Mouse (Mus musculus) frontal cortex, adult (tissue): Measurements from ENCODE around the gene Wwc2.

Source experiments
- ATAC-seq: cut with Nextera tagmentation; 2 replicates; pipeline ENCODE4 v1.9.2; 2017; ENCODE audit warnings: mild to moderate bottlenecking, moderate library complexity, mixed read lengths; ENCODE audit not compliant: low TSS enrichment

The Wwc2 gene

DNA sequence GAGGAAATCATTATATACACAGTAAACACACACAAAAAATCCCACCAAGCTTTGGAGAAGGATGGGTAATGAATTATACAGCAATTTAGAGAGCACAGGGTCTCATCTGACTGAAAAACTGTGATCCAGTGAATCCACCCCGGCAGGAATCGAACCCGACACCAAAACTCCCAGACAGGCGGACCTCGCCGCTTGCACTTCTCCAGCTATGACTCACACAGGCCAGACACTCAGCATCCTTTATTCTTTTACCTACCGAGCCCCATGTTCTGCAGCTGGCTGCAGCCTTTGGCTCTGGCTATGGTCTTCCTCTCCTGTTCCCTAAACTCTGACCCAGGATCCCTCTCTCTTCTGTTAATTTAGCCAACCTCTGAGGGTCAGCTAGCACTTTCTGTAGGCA lies 85.5 kb downstream of the Wwc2 start:
- ATAC-seq, result no peak

DNA sequence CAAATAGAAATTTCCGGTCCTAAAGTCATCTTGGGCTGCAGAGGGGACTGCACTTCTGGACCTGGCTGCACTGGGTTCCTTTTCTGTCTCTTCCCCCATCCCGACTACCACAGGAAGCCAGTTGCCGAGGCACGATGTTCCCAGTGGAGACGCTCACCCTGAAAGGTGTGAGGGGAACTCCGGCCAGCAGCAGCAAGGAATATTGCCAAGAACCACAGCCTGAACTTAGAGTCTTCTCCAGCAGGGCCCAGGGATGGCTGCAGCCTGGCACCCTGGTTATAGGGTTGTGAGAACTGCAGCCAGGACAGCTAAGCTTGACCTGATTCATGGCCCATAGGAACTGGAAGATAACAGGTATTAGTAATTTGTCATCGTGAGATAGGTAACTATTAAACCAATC lies 86.7 kb downstream of the Wwc2 start:
- no peak for ATAC-seq

DNA sequence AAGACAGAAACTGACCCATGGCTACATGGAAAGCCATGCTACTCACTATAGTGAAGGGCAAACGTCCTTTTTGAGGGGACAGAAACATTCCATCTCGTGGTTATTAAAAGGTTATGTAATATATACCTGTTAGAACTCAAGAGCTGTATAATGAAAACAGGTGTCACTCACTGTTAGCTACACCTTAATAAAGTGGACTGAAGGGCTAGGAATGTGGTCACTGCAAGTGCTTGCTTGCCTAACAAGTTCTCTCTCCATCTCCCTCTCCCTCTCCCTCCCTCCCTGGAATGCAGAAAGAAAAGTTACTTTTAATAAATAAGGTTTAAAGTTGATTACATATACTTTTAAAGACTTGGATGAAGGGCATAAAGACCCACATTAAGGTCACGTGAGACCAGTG lies 88.0 kb downstream of the Wwc2 start:
- ATAC-seq, result no peak

DNA sequence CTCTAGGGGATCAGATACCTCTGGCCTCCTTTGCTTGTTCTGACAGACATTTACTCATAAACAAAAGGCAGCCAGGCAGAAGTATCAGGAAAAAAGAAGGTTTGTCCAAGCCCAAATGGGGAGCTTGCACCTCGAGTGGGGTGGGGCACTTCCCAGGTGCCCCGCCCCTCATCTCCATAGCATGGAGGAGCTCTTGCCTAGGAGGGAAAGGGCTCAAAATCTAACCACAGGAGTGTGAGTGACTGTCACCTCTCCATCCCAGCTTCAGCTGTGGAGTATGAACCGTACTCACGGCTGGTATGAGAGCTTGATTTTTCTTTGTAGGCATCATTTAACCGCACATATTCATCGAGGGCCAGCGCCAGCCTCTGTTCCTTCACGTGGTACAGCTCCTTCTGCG lies 90.4 kb downstream of the Wwc2 start:
- no peak for ATAC-seq

DNA sequence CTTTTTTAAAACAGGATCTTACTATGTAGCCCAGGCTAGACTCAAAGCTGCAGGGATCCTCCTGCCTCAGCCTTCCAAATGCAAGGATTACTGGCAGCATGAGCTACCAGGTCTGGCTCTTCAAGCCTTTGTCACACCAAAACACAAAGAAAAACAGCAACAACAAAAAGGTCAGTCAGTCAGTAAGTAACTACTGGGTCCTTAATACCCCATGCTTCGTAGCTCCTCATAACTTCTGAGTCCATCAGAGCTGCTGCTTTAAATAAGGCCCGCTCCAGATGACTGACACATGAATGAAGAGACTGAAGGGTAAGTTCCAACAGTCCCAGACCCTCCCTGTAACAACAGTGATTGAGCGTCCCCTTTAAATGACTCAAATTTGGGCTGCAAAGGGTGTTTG lies 90.8 kb downstream of the Wwc2 start:
- ATAC-seq, result no peak

DNA sequence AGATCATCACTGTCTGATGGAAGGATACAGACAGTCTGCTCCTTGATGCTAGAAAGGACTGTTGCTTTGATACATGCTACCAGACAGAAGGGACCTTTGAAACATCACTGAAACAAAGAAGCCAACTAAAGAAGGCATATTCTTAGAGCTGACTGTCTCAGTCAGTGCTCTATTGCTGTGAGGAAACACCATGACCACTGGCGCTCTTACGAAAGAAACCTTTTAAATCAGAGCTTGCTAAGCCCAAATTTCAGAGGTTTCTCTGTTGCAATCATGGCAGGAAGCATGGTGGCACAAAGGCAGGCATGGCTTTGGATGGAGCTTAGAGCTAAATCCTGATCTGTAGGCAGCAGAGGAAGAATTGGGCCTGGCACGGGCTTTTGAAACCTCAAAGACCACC lies 98.3 kb downstream of the Wwc2 start:
- ATAC-seq, result no peak

DNA sequence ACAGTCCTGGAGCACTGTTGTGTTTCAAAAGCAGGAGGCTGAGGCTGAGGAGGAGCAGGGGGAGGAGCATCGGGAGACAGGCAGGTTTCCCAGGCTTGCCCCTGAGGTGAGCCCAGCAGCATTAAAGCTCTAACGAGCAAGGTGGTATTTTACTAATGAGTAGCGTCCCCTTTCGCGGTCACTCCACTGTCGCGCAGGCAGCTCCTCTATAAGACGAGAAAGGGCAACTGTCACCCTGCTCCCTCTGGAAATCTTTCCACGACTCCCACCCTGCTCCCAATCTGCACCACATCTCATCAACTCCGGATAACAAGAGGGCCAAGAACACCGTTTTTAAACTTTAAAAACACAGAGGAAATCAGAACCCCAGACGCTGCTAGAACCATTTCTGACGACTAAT lies 99.1 kb downstream of the Wwc2 start:
- ATAC-seq, result no peak

DNA sequence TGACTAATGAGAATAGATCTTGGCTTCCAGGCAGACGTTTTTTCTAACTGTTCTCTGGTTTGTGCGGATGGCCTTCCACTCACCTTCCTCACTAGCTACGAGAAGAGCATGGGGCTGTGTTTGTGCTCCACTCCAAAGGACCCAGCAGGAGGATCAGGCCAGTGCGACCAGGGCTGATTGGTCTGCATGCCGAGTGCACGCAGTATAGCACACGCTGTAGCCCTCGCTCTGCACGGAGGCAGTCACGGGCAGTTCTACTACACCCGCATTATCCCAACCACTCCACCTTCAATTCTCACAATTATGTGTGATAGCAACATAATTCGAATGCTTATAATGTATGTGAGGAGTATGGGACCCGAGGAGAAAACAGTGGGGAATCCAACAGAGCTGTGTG lies 99.9 kb downstream of the Wwc2 start:
- ATAC-seq, result no peak

DNA sequence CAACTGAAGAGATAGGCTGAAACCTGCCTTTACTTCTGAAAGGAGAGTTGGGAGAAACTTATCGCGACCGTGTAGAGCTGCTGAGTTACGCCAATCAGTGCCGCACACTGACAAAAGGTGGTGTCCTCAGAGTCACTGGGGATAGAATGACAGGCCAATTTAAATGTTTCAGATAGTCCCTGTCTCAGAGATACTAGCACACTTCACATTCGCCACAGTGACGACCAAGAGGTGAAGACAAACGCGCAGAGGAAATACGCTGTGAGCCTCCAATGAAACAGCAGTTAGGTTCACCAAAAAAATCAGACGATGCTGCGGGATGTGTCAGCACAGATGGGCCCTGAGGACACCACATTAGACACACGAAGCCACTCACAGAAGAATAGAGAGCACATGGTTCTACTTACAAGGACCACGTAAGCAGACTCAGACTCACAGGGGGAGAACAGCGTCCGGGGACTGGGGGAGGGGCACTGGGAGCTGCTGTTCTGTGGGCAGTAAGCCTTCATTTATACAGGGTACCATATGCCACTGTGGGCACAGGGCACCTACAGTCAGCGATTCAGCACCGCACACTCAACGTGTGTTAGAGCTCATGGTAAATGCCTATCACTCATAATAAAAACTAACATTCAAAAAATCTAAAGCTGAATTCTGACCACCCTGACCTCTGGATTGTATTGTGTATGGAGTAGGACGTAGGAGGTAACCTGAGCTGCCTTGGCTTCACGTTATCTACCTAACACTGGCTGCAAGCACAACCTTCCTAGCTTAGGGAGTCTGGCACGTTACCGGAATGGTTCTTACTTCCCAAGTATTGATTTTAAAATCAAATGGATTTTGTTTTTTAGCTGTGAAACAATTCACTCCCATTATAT lies 100.5 kb downstream of the Wwc2 start:
- ATAC-seq, result peak; percentile 58

DNA sequence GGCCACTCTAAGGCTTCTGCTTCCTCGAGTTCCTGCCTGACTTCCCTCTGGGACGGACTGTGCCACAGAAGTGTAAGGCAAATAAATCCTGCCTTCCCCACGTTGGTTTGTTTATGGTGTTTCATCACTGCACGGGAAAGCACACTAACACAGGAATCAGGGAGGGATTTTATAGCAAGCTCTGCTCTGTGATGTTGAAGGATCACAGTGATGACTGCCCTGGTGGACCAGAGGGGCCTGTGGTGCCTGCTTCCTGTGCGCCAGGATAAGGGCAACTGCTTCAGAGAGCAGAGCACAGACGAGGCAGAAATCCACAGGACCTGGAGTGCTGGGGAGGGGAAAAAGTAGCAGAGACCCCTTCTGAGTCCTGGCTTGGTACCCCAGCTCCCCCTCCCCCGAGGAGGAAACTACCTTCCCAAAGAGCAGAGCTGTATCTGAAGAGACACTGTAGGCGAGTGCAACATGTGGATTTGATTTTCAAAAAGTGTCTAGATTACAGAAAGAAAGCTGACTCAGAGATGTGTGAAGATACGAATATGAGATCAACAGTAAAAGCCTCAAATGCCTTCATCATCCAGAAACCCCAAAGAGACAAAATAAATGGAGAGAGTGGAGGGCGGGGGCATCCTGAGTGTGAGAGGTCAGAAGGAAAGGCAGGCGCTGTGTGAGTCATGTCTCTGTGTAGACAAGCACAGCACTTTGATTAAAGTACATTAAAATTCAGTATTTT lies 101.7 kb downstream of the Wwc2 start:
- 0 out of 2 replicates have a peak, but pooled peaks have one; percentile 41 for ATAC-seq

DNA sequence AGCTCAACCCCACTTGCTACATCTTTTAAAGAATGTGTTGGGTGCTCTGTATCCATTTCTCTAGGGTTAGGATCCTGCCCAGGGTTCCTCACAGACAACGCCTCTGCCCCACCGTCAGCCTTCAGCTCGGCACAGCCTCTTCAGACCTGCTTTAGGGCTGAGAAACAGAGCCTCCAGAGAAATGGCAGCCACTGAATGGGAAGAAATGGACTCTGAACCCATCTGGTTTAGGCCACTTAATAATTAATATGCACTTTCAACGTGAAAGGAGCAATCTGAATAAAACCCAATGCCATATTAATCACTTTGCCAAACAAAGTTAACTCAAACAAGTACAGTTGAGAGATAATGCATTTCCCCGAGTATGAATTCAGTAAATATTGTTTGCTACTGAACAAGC lies 106.4 kb downstream of the Wwc2 start:
- no peak for ATAC-seq

DNA sequence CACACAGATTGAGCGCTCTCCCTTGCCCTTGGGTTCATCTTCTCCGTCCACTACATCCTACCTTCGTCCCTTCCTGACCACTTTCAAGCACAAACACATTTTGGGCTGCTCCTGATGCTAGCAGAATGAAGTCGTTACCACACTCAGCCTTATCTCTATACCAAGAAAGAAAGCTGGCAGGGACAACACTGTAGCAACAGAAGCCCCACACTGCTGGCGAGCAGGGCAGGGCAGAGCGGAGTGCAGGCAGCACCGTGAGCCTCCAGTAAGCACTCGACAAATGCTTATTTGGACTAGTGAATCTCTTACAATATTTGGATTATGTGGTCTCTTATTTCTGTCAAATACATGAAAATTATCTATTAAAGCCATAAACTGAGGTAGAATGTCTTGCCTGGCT lies 107.0 kb downstream of the Wwc2 start:
- ATAC-seq, result no peak

DNA sequence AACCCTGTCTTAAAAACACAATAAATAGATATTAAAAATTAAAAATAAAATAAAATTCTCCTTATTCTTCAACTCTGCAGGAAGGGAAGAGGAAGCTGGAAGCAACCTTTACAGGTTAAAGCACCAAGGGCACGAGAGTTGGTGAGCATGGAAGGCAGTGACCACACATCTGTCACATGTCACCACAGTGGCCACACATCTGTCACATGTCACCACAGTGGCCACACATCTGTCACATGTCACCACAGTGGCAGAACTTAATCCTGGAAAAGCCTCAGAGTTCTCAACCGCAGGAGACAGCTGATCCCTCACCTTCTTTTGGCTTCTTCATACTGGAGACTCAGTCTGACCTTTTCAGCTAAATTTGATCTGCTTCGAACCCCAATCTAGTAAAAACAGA lies 112.2 kb downstream of the Wwc2 start:
- ATAC-seq, result no peak

DNA sequence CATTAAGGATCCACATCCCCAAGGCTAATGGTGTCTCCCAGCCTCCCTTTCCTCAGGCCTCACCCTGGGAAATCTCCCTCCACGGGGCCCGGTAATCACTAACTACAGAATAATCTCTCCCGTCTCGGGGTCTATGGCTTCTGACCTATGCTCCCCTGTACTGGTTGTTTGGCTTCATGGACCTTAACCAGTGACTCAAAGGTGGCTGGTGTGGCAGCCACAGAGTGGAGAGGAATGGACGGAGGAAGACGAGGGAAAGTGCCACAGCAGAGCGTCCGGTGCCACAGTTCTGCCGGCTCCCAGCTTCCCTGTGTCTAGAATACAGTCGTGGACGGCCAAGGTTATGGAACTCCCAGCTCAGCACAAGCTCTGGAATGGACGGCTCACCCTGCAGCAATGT lies 114.9 kb downstream of the Wwc2 start:
- ATAC-seq, result no peak

DNA sequence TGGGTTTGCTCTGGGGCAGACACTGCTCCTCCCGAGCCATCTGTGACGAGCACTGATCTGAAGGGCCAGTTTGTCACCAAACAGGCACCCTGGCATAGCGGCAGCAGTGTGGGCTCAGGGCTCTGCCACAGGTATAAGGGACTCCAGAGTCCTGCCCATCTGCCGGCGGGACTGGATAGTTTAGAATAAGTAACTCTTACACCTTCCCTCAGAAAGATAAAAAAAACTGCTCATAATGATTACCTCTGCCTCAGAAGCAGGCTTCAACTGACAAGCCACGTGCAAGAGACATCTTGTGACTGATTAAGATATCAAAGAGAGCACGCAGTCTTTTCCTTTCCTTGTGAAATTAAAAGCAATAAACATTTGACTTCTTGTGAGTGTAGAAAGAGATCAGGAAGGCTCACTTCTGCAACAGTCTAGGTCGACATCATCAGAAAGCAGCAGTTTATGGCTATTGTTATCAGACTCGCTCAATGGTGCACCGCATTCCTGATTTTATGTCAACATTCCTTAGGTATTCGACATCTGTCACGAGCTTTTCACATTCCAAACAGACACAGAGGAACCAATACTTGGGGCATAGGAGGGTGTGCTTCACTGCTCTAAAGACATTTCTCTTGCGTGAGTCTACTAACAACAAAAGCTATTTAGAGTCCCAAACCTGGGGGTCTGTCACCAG lies 116.1 kb downstream of the Wwc2 start:
- no peak for ATAC-seq

DNA sequence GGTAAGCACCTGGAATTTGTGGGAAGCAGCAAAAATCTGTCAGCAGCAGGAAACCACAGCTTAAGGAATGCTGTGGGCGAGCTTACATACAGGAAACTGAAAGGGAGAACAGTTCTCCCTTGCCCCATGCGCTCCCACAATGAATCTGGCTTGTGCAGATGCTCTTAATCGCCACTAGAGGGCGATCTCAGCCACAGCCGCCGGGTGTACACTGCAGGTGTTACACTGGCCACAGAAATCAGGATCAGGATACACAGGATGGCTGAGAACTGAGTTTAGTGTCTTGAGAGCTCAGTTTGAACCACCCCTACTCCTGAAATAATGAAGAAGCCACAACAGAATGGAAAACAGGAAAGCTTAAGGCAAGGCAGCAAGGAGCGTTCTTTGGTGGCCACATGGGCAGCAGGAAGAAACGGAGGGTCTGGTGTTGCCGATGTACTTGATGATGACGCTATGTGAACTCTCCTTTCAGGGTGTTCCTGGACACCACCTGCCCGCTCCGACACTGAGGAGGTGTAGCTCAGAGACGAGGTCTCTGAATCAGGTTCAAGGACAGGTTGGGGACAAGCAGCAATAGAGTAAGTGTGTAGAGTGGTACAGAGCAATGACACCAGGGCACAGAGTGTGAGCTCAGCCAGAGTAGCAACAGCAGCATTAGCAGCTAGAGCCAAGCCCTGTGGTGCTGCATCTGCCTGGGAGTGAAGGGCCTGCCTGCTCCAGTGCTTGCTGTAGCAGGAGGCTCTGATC lies 118.2 kb downstream of the Wwc2 start:
- ATAC-seq, result peak; percentile 88

DNA sequence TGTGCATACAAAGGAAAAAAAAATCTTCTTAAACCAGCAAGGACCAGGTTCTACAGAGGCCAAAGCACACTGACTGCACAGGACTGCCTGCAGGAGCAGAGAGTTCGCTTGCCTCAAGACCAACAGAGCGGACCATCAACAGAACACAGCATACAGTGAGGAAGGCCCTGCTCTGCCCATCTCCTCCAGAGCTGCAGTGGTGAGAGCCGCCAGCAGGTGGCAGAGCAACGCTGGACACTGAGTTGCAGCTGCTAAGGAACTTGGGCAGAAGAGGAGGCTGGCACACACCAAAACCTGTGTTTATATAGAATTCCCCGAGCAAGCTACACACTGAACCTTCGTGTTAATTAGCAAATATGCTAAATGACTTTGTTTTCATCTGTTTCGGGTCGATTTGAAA lies 123.7 kb downstream of the Wwc2 start:
- peak; percentile 96 for ATAC-seq

DNA sequence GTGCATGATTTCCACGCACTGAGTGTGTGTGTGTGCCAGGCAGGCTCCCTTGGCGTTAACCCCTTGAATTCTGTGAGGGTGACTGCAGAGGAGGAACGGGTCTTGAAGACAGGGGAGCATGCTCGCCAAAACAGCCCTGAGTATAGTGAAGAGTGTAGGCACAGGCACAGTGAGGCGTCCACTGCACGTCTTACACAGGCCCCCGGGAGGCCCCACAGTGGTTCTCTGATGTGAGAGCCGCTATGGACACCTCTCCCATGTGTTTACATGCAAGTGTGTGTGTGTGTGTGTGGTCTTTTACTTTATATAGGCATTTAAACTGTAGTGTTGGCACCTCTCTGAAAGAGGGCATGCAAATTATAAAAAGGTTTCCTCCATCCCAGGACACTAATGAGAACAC lies 124.2 kb downstream of the Wwc2 start:
- ATAC-seq, result no peak

DNA sequence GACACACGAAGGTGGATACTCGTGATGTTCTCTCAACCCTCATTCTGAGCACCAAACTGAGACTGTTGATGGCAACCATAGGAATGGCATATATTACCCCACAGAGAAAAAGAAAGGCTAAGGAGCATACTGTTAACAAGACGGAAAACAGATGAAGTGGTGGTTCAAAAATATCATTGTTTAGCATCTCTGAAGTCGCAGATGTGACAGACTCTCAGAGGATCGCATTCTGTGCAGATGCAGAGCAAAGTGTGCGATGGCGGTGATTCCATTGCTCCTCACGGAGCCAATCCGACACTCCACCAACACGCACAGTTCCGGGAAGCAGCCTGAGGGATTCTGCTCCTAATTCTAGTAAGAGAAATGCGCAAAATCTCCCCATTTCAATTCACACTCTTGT lies 131.5 kb downstream of the Wwc2 start:
- ATAC-seq, result peak; percentile 89

DNA sequence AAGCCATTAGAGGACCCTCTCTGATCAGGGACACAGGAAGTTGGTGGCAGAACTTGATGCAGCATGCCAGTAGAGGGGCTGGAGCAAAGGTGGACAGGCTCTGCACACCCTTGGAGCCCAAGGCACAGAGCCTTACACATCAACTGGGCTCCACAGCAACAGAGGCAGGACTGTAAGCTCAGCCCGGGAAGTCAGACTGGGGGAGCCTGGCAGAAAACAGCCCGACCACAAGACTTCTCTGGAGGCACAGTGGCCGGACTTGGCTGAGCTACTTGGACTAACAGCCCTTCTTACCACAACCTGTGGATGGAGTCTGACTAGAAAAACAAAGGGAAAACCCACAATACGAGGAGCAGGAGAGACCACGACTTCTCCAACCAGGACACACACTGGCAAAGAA lies 137.4 kb downstream of the Wwc2 start:
- no peak for ATAC-seq

DNA sequence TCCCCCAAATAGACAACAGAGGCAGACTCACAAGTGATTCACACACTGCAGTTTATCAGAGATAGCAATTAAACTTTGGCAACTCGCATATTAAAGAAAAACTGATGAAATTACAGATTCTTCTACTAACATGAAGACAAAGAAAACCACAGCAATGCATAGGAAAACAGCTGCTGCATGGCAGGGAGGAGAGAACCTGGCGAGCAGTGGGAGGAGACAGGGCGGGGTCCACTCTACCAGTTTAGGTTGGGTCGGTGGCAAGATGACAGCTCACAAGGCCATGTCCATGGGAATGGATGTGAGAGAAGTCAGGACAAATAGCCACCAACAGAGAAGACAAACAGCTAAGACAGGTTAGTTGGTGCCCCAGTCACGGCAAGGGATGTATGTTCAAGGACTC lies 138.0 kb downstream of the Wwc2 start:
- no peak for ATAC-seq
